Mouse (Mus musculus) heart, postnatal 4 days (tissue): ENCODE measurements around the gene Hcn3. TPM values are rescaled to one million over a fixed set of nuclear protein-coding genes. Genes with fewer than 3 reads are reported as not detected.

Experiments
- DNase-seq: peaks from one replicate; pipeline ENCODE4 v3.0.0; 2021
- total RNA-seq, 2 experiments: library from RNA; stranded (reverse); gene quantifications; 2 replicates each; pipeline ENCODE4 v1.2.3; 2021

Hcn3 gene
- 1 to 10 TPM in 1 of 2 experiments, under 1 TPM in 1; 0.86 to 1.1 TPM for total RNA-seq

DNA sequence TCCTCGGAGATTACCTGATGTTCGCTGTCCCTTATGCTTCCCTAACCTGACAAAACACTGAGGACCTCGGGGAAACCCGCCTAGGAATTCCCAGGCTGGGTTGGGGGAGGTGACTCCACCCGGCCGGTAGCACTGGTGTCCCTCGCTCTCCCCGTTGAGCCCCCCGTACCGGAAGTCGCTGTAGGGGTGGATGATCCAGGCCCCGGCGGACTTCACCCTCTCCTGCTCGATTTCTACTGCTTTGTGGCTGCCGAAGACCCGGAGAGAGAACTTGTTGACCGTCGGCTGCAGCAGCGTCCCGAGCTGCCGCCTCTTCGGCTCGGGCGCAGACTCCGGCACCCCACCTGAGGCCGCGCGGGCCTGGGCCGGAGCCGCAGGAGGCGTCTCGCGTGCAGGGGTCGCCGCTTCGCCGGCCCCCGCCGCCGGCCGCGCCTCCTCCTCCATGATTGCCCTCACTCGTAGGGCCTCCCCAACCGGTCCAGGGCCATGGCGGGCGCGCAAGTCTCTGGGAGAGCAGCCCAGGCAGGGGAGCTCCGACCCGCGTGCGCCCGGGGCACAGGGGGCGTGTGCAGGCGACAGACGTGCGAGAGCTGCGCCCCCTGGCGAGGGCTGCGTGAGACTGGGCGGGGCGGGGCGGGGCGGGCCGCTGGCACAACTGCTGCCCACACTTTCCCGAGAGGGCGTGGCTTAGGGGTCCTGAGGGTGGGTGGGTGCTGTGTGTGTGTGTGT, at the start of gene Hcn3:
Hcn3 (minus strand) TSS at position 581 of the 729 bp plus-strand sequence.
- DNase-seq, result peak; percentile 79

DNA sequence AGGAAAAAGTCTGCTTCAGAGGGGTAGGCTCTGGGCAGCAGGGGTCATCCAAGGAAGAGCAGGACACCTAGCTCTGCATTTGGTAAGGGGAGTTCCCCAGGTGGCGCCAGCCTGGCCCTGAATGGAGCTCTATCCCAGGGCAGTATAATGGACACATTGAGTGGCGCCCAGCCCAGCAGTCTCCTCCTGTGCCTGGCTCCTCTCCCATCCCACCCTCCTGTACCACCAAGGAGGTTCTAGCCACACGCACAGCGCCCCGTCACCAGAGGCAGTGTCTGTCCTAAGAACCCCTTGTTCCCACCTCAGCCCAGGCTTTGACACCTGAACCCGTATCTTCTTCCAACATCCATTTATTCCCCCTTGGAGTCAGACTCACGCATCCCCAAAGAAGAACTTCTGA, 49.7 kb upstream of the Hcn3 start:
- no peak for DNase-seq

DNA sequence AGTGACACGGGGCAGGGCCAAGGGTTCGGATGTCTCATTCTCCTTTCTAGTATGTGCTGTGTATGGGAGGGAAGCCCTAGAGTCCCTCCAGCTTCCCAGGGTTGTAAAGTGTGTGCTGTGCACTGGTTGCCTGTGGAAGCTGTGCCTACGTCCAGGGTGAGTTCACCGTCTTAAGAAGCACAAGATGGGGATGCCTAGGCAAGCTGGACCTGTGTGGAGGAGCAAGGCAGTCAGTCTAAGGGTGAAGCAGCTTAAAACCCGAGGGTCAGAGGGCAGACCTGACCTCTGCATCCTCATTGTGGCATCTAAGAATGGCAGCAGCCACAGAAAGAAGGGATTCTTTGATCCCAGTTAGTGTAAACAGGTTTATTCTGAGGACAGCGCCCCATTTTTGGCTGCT, 48.7 kb upstream of the Hcn3 start:
- no peak for DNase-seq

DNA sequence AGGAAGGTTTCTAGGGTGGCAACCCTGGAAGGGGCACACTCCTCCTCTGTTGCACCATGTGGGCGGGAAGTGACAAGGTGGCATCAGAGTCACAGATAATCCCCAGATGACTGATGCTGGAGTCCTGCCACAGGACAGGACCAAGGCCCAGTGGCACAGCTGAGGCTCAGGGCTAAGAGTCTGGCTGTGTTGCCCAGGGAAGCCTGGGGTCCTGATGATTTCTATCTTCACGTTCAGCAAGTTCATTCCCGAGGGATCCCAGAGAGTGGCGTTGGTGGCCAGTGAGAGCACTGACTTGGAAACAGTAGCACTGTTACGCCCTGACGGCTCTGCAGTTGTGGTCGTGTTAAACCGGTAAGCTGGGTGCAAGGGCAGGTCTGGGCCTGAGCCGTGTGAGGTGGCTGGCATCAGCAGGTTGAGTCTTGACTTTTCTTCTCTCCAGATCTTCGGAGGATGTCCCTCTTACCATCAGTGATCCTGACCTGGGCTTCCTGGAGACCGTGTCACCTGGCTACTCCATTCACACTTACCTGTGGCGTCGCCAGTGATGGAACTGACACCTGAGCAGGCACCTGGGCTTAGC, 48.2 kb upstream of the Hcn3 start:
- no peak for DNase-seq

DNA sequence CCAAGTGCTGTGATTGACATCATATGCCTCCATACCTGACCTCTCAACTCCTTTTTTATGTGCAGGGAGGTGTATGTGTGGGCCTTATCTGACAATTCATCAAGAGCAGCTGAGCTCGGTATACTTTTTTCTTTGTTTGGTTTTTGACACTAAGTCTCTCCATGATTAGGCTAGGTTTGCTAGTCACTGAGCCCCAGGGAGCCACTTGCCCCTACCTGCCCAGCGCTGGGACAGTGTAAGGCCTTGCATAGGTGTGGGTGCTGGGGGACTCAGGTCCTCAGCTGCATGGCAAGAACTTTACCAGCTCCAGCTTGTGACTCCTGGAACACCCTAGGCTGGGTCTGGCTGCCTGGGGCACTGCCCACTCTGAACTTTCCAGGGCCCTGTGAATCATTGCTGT, 46.7 kb upstream of the Hcn3 start:
- no peak for DNase-seq

DNA sequence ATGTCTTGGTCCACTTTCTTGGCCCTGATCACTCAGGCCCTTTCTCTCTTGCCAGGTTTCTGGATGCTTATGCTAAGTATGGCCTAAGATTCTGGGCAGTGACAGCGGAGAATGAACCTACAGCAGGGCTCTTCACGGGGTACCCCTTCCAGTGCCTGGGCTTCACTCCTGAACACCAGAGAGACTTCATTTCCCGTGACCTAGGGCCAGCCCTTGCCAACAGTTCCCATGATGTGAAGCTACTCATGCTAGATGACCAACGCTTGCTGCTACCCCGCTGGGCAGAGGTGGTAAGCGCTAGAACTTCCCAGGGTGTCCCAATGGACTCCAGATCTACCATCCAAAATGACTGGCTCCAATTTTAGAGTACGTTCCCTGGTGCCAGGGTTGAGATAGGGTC, 46.1 kb upstream of the Hcn3 start:
- no peak for DNase-seq

DNA sequence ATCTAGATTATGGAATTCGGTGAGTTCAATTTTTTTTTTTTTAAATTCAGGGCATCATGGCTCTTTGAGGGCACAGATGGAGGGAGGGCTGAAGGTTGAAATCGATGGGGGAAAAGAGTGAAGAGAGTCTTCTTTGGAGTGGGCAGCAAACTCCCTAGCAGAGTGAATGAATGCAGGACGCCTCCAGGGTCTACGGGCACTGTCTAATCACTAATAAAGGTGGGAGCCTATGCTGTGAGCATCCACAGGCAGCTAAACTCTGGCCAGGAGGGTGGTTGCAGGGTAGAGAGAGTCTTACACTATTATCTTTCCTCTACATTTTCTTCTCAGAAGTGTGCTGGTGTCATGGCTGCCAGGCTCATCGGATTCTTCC, 43.1 kb upstream of the Hcn3 start:
- DNase-seq, result no peak

DNA sequence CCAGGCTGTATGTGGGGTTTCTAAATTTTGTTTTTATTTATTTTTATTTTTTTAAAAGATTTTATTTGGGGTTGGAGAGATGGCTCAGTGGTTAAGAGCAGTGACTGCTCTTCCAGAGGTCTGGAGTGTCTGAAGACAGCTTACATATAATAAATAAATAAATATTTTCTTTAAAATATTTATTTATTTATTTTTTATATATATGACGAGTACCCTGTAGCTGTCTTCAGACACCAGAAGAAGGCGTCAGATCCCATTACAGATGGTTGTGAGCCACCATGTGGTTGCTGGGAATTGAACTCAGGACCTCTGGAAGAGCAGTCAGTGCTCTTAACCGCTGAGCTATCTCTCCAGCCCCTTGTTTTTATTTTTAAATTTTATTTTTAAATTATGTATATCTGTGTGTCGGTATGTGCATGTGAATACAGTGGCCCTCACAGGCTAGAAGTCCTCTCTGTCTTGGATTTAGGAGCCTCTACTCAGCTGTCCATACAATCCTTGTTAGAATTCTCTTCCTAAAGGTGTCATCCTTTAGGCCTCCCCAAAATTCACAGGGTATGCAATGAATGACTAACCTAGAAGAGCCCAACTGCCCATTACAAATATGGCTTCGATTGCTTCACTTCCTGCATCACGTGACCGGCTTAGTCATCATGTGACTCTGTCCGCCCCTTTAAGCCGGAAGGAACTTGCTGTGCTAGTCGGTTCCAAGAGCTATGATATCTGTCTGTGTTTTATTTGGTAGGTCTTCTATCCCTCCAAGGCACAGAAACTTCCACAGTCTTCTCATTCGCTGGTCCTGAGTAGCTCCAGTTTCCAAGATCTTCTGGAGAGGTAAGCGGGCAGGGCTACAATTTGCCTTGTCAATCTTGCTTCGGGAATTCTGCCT, 42.5 kb upstream of the Hcn3 start, which contains the start of gene Gba:
Gba (plus strand) TSS at position 676 of the 889 bp plus-strand sequence.
- DNase-seq, result peak; percentile 90

DNA sequence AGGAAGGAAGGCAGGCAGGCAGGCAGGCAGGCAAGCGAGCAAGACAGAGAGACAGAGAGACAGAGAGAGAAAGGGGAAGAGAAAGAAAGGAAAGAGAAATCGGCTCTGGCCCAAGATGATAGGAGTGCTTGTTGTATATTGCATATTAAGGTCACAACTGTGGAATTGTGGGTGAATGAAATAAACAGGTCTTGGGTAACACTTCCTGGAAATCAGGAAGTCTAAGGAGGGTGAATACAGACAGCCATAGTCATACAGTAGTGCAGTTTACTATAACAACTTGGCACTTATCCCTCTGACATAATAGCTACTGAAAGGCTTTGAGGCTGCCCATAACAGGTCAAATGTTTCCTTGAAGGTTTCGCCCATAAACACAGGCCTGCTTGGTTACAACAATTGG, 39.8 kb upstream of the Hcn3 start:
- DNase-seq, result no peak

DNA sequence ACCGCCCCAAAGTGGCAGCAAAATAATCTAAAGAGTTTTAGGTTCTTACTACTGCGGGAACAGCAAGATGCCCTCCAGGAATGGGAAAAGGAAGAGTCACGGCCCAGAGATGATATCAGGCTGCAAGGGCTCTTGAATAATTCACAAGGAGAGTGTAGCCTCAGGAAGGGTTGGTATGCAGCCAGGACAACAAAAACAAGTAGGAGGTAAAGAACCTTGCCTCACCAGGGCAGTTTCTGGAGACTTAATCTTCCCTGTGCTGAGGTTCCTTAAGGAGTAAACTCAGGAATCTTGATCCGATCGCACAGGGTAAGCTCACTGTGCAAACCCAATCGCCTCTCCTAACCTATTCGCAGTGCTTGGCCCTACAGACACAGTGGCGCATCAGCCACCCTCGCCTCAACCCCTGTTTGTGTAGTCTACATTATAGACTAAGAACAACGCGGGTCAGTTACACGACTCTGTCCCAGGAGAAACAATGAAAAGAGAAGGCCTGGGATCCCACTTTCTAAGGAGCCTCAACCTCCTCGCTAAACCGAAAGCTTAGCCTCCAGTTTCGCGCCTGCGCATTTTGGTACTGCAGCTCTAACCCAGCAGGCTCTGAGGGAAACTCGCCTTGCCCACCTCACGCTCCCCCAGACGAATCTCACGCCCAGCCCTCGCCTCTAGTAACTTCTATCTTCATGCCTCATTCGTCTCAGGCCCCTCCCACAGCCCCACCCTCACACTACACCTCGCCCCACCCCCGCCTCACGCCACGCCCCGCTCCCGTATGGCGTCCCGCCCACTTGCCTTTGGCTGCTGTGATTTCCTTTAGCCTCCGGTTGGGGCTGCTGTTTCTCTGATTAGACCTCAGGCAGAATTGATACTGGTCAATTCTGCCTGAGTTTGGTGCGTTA, 36.2 kb upstream of the Hcn3 start:
- DNase-seq, result peak; percentile 93

DNA sequence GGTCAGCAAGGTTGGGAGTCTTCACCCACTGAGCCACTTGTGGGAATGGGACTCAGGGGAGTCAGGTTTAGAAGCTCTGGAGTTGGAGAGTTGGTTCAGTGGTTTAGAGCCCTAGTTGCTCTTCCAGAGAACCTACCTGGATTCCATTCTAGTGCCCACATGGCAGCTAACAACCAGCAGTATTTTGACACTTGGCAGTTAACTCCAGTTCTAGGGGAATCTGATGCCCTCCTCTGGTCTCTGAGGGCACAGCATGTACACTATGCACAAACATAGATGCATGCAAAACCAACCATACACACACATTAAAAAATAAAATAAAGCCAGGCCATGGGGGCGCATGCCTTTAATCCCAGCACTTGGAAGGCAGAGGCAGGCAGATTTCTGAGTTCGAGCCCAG, 33.9 kb upstream of the Hcn3 start:
- DNase-seq, result no peak

DNA sequence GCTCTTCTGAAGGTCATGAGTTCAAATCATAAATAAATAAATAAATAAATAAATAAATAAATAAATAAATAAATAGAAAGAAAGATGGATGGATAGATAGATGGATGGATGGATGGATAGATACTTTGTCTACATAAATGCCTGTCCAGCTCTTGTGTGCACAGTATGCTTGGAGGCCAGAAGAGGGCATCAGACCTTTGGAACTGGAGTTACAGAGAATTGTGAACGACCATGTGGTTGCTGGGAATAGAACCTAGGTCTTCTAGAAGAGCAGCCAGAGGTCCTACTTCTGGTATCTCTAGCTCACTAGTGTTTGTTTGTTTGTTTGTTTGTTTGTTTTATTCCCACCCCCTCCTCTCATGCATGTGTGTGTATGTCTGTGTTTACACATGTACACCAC, 33.4 kb upstream of the Hcn3 start:
- DNase-seq, result no peak

DNA sequence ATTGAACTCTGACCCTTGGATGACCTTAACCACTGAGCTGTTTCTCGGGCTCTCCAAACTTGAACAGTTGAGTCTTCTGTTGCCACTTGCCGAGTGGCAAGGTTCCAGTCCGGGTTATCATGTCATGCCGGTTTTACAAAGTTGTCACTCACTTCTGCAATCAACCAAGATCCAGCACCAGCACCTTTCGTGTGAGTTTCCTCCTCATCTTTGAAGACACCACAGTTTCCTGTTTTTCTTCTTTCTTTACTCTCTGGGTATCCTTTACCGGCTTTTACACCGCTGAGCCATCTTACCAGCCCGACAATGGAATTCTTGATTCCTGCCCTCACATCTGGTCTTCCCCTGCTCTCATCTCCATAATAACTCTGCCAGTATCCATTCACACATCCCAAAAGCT, 30.4 kb upstream of the Hcn3 start:
- DNase-seq, result no peak

DNA sequence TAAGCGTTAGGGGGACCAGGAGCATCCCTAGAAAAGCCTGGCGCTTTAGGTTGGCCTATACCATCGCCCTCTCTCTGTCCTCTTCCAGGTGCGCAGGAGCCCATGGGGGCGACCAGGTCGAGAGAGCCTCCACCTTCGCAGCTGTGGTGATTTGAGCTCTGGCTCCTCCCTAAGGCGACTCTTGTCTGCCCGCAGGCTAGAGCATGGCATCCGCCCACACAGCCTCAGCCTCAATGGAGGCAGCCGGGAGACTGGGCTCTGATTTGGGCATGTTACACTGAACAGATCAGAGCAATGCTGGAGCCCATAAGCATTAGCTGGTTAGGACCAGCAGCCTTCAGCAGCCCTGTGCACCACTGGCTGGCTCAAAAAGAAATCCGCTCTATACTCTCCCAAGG, 28.5 kb upstream of the Hcn3 start:
- no peak for DNase-seq

DNA sequence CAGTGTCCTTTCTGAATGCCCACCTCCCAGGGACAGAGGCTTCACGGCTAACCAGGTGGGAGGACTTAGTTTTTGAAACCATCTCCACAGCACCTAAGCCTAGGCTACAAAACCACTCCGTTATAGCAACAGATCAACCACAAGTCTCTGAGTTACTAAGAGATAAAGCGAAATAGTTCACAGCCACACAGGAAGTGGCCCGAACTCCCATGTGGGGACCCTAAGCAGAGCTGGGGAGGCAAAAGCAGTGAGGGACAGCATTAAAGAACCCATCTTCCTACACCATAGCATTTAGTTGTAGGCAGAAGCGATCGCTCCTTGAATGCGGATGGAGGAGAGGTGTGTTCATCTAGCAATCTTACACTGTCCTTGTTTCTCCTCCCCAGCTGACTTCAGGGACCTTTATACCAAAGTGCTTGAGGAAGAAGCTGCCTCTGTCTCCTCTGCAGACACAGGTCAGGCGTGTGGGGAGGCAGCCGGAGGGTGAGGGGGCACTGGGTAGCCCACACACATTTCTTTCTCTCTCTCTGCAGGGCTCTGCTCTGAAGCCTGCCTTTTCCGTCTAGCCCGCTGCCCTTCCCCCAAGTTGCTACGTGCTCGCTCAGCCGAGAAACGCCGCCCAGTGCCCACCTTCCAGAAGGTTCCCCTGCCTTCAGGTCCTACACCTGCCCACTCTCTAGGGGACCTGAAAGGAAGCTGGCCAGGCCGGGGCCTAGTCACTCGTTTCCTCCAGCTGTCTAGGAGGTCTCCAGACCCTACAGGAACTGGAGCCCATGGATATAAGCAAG, 27.9 kb upstream of the Hcn3 start:
- no peak for DNase-seq

DNA sequence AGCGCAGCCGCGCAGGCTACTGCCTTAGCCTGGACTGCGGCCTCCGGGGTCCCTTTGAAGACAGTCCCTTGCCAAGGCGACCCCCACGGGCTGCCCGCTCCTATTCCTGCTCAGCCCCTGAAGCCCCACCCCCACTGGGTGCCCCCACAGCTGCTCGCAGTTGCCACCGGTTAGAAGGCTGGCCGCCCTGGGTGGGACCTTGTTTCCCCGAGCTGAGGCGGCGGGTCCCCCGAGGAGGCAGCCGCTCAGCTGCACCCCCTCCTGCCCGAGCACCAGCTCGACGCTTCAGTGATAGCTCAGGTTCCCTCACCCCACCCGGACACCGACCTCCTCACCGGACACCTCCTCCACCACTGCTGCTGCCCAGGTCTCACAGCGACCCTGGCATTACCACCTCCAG, 27.2 kb upstream of the Hcn3 start:
- no peak for DNase-seq

DNA sequence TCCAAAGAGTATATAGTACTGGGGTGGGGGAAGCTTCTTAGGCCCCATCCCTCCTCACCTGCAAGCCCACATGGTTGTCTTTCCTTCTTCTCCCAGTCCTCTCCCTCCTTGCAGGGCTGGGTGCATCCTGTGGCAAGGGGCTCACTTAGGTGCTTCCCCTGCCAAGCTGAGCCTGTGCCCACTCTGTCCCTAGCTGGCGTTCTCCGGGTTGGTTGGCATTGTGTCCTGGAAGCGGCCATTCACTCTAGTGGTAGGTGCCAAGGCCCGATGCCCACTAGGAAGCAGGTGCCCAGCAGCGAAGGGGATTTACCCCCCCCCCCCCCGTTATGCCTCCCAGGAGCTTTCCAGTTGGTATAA, 23.9 kb upstream of the Hcn3 start:
- no peak for DNase-seq

DNA sequence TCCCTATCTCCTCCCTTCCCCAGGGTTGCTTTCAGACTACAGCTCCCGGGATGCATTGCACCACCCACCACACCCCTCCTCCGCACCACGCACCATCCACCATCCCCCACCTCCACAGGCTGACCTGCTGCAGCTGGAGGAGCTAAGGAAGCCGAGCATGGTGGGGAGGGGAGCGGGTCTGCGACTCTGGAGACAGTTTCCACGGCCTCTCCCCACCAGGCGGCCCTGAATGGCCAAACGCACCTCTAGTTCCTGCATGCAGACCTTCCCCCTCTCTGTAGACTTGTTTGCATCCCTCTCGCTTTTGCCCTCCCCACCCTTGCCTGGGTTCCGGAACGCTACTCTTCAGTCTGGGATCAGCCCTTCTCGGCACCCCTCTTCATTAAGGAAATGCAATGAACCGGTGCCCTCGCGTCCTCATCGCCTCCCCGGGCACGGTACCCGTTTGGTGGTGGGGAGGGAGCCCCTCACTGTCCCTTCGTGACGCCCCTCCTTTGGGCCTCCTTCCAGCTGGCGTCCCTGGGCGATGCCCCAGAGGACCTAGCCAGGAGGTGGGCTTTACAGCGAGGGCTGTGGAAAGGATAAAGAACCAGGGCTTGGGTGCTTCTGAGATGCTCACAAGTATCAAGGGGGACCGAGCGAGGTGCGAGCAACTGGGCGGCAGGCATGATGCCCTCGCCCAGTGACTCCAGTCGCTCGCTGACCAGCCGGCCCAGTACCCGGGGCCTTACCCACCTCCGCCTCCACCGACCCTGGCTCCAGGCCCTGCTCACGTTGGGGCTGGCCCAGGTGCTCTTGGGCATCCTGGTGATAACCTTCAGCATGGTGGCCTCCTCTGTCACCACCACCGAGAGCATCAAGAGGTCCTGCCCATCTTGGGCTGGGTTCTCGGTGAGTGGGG, 23.3 kb upstream of the Hcn3 start, which contains the start of gene Fam189b:
Fam189b (plus strand) TSS at position 86 of the 901 bp plus-strand sequence.
- peak; percentile 85 for DNase-seq

DNA sequence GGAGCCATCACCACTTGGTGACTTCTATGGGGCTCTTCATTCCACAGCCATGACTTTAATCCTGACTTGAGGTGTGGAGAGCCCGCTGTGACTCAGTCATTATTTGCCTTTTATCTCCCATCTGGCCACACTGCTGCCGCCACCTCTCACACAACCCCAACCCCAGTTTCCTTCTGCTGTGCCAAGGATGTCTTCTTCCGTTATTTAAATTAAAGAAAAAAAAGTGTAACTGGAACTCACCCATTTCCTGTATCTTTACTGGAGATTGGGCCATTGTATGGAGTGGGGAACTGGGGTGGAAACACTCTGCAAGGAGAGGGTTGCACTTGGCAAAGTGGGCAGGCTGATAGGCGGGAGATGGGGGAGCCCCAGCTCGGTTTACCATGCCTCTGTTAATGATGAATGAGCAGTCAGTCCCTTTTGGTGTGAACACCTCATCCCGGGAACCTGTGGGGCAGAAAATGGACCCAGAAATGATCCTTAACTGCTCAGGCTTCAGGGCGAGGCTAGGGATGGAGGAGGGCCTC, 22.6 kb upstream of the Hcn3 start:
- DNase-seq, result no peak
